Mouse (Mus musculus): ENCODE measurements at regions not wholly inside any gene's neighbourhood (a gene's known extent, or its start where the extent isn't known, plus 50 kb on each side); places are given as distances from the start of the nearest gene placed in this dataset.
A peak's percentile ranks its signal among the peaks of the same experiment; 100 is the strongest.

GRCm38 (mm10) chr10:117446776-117447175 is 67.0 kb upstream of the Cpsf6 start:
- no peak overlapping the region for H3K27ac ChIP-seq (ENCODE audit: control insufficient read depth, insufficient read depth, low read depth, low read length)
- TF ChIP-seq POLR2A (IDR thresholded peaks at IDR 0.05; ENCODE audit: control insufficient read depth, low read depth, low read length): no peak
- no peak for TF ChIP-seq CTCF (IDR thresholded peaks at IDR 0.05; ENCODE audit: control insufficient read depth, insufficient read depth, insufficient replicate concordance, low read depth, low read length)

GRCm38 (mm10) chr10:117445801-117446490 is 66.1 kb upstream of the Cpsf6 start:
- Histone ChIP-seq H3K4me1 (ENCODE audit: control insufficient read depth, insufficient read depth, low read length) (peaks cover 7% of the 10 kb centered on the region), H3K4me3 (ENCODE audit: control insufficient read depth, low read depth, low read length) (no peak overlapping the region), H3K27me3 (ENCODE audit: control insufficient read depth, insufficient read depth, low read length) (no peaks in the 10 kb centered on the region), H3K36me3 (ENCODE audit: control insufficient read depth, insufficient read depth, low read length) (no peaks in the 10 kb centered on the region), H3K27ac (ENCODE audit: control insufficient read depth, insufficient read depth, low read depth, low read length) (no peak overlapping the region)
- no peak for TF ChIP-seq CTCF (IDR thresholded peaks at IDR 0.05; ENCODE audit: control insufficient read depth, insufficient read depth, insufficient replicate concordance, low read depth, low read length)
- no peak for TF ChIP-seq POLR2A (IDR thresholded peaks at IDR 0.05; ENCODE audit: control insufficient read depth, low read depth, low read length)

More at GRCm38 (mm10) chr10:117446776-117447175, 67.0 kb upstream of the Cpsf6 start:
- Histone ChIP-seq H3K36me3 (ENCODE audit: control insufficient read depth, insufficient read depth, low read length) (no peaks in the 10 kb centered on the region), H3K4me3 (ENCODE audit: control insufficient read depth, low read depth, low read length) (peak overlapping the region; percentile 53), H3K27me3 (ENCODE audit: control insufficient read depth, insufficient read depth, low read length) (no peaks in the 10 kb centered on the region), H3K4me1 (ENCODE audit: control insufficient read depth, insufficient read depth, low read length) (peaks cover 7% of the 10 kb centered on the region)

GRCm38 (mm10) chr10:117445181-117445790 is 65.5 kb upstream of the Cpsf6 start:
- no peak overlapping the region for H3K4me3 ChIP-seq (ENCODE audit: control insufficient read depth, low read depth, low read length)
- no peak overlapping the region for H3K27ac ChIP-seq (ENCODE audit: control insufficient read depth, insufficient read depth, low read depth, low read length)

GRCm38 (mm10) chr10:117444761-117445160 is 64.9 kb upstream of the Cpsf6 start:
- Histone ChIP-seq H3K27ac (ENCODE audit: control insufficient read depth, insufficient read depth, low read depth, low read length) (no peak overlapping the region), H3K27me3 (ENCODE audit: control insufficient read depth, insufficient read depth, low read length) (no peaks in the 10 kb centered on the region), H3K4me1 (ENCODE audit: control insufficient read depth, insufficient read depth, low read length) (peaks cover 5% of the 10 kb centered on the region), H3K4me3 (ENCODE audit: control insufficient read depth, low read depth, low read length) (no peak overlapping the region), H3K36me3 (ENCODE audit: control insufficient read depth, insufficient read depth, low read length) (no peaks in the 10 kb centered on the region)
- TF ChIP-seq POLR2A (IDR thresholded peaks at IDR 0.05; ENCODE audit: control insufficient read depth, low read depth, low read length) (no peak), CTCF (IDR thresholded peaks at IDR 0.05; ENCODE audit: control insufficient read depth, insufficient read depth, insufficient replicate concordance, low read depth, low read length) (no peak)

More at GRCm38 (mm10) chr10:117445181-117445790, 65.5 kb upstream of the Cpsf6 start:
- no peak for TF ChIP-seq CTCF (IDR thresholded peaks at IDR 0.05; ENCODE audit: control insufficient read depth, insufficient read depth, insufficient replicate concordance, low read depth, low read length)
- TF ChIP-seq POLR2A (IDR thresholded peaks at IDR 0.05; ENCODE audit: control insufficient read depth, low read depth, low read length): no peak
- Histone ChIP-seq H3K4me1 (ENCODE audit: control insufficient read depth, insufficient read depth, low read length) (peaks cover 7% of the 10 kb centered on the region), H3K36me3 (ENCODE audit: control insufficient read depth, insufficient read depth, low read length) (no peaks in the 10 kb centered on the region), H3K27me3 (ENCODE audit: control insufficient read depth, insufficient read depth, low read length) (no peaks in the 10 kb centered on the region)

GRCm38 (mm10) chr10:117443426-117444350 is 63.9 kb upstream of the Cpsf6 start:
- Histone ChIP-seq H3K27ac (ENCODE audit: control insufficient read depth, insufficient read depth, low read depth, low read length) (no peak overlapping the region), H3K4me1 (ENCODE audit: control insufficient read depth, insufficient read depth, low read length) (peaks cover 5% of the 10 kb centered on the region), H3K27me3 (ENCODE audit: control insufficient read depth, insufficient read depth, low read length) (no peaks in the 10 kb centered on the region), H3K4me3 (ENCODE audit: control insufficient read depth, low read depth, low read length) (no peak overlapping the region), H3K36me3 (ENCODE audit: control insufficient read depth, insufficient read depth, low read length) (no peaks in the 10 kb centered on the region)
- TF ChIP-seq CTCF (IDR thresholded peaks at IDR 0.05; ENCODE audit: control insufficient read depth, insufficient read depth, insufficient replicate concordance, low read depth, low read length): no peak
- TF ChIP-seq POLR2A (IDR thresholded peaks at IDR 0.05; ENCODE audit: control insufficient read depth, low read depth, low read length): no peak

GRCm38 (mm10) chr10:117441979-117442803 is 62.4 kb upstream of the Cpsf6 start:
- H3K4me1 ChIP-seq (ENCODE audit: control insufficient read depth, insufficient read depth, low read length): peaks cover 3% of the 10 kb centered on the region
- no peaks in the 10 kb centered on the region for H3K36me3 ChIP-seq (ENCODE audit: control insufficient read depth, insufficient read depth, low read length)
- H3K27ac ChIP-seq (ENCODE audit: control insufficient read depth, insufficient read depth, low read depth, low read length): no peak overlapping the region
- H3K27me3 ChIP-seq (ENCODE audit: control insufficient read depth, insufficient read depth, low read length): no peaks in the 10 kb centered on the region
- H3K4me3 ChIP-seq (ENCODE audit: control insufficient read depth, low read depth, low read length): no peak overlapping the region
- TF ChIP-seq CTCF (IDR thresholded peaks at IDR 0.05; ENCODE audit: control insufficient read depth, insufficient read depth, insufficient replicate concordance, low read depth, low read length) (no peak), POLR2A (IDR thresholded peaks at IDR 0.05; ENCODE audit: control insufficient read depth, low read depth, low read length) (no peak)

All from testis, adult 2 months (tissue).